Mouse (Mus musculus): Measurements from ENCODE around the gene Arhgap31. TPM values are rescaled to one million over a fixed set of nuclear protein-coding genes. Genes with fewer than 3 reads are reported as not detected.

The Arhgap31 gene
- 1.9 and 3.5 TPM in 2 replicates for polyA plus RNA-seq (2012; ENCODE audit: low replicate concordance)

GRCm38 (mm10) chr16:38712581-38713403 lies at the start of gene Arhgap31:
Arhgap31 (minus strand) TSS chr16:38713274.

GRCm38 (mm10) chr16:38742113-38742658 lies 29.1 kb upstream of the Arhgap31 start, which contains the start of gene B4galt4:
B4galt4 (plus strand) TSS chr16:38742264.

GRCm38 (mm10) chr16:38558221-38558748 lies 154.8 kb downstream of the Arhgap31 start, which contains the start of gene Tmem39a:
Tmem39a (plus strand) TSS chr16:38558698.

GRCm38 (mm10) chr16:38549479-38550396 lies 163.3 kb downstream of the Arhgap31 start, which contains the start of gene Poglut1:
Poglut1 (minus strand) TSS chr16:38550258.

Other genes starting within 250 kb of the Arhgap31 start
- gene Timmdc1, start 190.6 kb downstream of the Arhgap31 start, polyA plus RNA-seq (2012; ENCODE audit: low replicate concordance), result 19.7 and 40.6 TPM in 2 replicates
- gene Poglut1, start 163.0 kb downstream of the Arhgap31 start, polyA plus RNA-seq (2012; ENCODE audit: low replicate concordance), result 4.5 and 8.1 TPM in 2 replicates
- gene Tmem39a, start 154.6 kb downstream of the Arhgap31 start, polyA plus RNA-seq (2012; ENCODE audit: low replicate concordance), result 19.0 and 22.5 TPM in 2 replicates
- 0.71 and 1.3 TPM in 2 replicates for gene B4galt4, start 29.0 kb upstream of the Arhgap31 start, polyA plus RNA-seq (2012; ENCODE audit: low replicate concordance)
- gene Upk1b, start 87.1 kb upstream of the Arhgap31 start, polyA plus RNA-seq (2012; ENCODE audit: low replicate concordance), result 0.38 TPM in 1 of 2 replicates, not detected in the other
- not detected in 2 replicates for gene 4930435E12Rik, start 115.5 kb upstream of the Arhgap31 start, polyA plus RNA-seq (2012; ENCODE audit: low replicate concordance)
- 0.03 and 0.07 TPM in 2 replicates for gene Igsf11, start 179.4 kb upstream of the Arhgap31 start, polyA plus RNA-seq (2012; ENCODE audit: low replicate concordance)

Measured in hematopoietic multipotent progenitor cell, adult 10-12 weeks (in vitro differentiated cells).